ENCODE assay signal across 20 mouse cellular contexts in the genomic region with DNA sequence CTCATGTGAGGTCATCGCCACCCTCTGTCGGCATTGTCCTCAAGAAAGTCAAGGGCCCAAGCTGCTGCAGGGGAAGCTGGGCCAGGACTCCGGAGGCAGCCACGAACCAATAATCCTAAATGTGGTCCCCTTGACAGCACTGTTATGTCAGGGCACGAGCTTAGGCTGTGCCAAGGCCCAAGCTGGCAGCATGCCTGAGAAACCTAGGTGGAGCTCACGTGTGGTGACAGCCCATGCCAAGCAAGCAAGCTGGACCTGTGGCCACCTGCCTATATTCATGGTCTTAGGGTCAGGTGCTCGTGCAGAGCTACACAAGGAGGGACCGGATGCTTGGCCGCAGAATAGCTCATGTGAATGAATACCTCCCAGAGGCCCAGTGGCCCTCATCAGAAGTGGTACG. TPM values are rescaled to one million over a fixed set of nuclear protein-coding genes. Genes with fewer than 3 reads are reported as not detected.
DNase-seq lines count a peak whose midpoint lies in the region; ATAC-seq and TF ChIP-seq lines count a peak whose summit lies in the region.
"Had no signal": no experiment of that assay in that cellular context is flagged by ENCODE, and none has a peak within 500 bp of the region (broad histone marks: within the 10 kb centered on the region; RNA-seq: fewer than 3 reads in every experiment).

No protein-coding gene starts in this region.

- no peak overlapping the region for H3K9ac ChIP-seq in heart, postnatal 0 days (replicated peaks; ENCODE audit: low read depth, low read length)
- H3K9ac ChIP-seq in neural tube, embryonic 13.5 days, result no peak overlapping the region
- no peak overlapping the region for H3K9ac ChIP-seq in neural tube, embryonic 15.5 days (replicated peaks)
- no peak overlapping the region for H3K9ac ChIP-seq in embryonic facial prominence, embryonic 13.5 days
- H3K9ac ChIP-seq in liver, postnatal 0 days (replicated peaks), result no peak overlapping the region
- H3K9ac ChIP-seq: forebrain, embryonic 15.5 days; limb, embryonic 12.5 days; liver, embryonic 14.5 days; stomach, embryonic 15.5 days had no signal

- no peak for TF ChIP-seq EP300 in heart, postnatal 0 days (IDR thresholded peaks at IDR 0.05; ENCODE audit: low read depth)
- TF ChIP-seq EP300 in liver, postnatal 0 days (IDR thresholded peaks at IDR 0.05; ENCODE audit: low read depth), result no peak

- no peaks in the 10 kb centered on the region for H3K9me3 ChIP-seq in heart, postnatal 0 days (replicated peaks; ENCODE audit: control insufficient read depth, low read length)
- no peaks in the 10 kb centered on the region for H3K9me3 ChIP-seq in neural tube, embryonic 13.5 days
- H3K9me3 ChIP-seq in neural tube, embryonic 15.5 days (replicated peaks), result no peaks in the 10 kb centered on the region
- no peaks in the 10 kb centered on the region for H3K9me3 ChIP-seq in embryonic facial prominence, embryonic 13.5 days
- no peaks in the 10 kb centered on the region for H3K9me3 ChIP-seq in liver, postnatal 0 days (ENCODE audit: low read length)
- H3K9me3 ChIP-seq: forebrain, embryonic 15.5 days; limb, embryonic 12.5 days; stomach, embryonic 15.5 days had no signal

- no peaks in the 10 kb centered on the region for H3K27me3 ChIP-seq in heart, postnatal 0 days (ENCODE audit: control insufficient read depth, insufficient read depth, low read length)
- peaks cover 15% of the 10 kb centered on the region for H3K27me3 ChIP-seq in neural tube, embryonic 13.5 days
- H3K27me3 ChIP-seq in neural tube, embryonic 15.5 days (replicated peaks), result no peaks in the 10 kb centered on the region
- H3K27me3 ChIP-seq in embryonic facial prominence, embryonic 13.5 days, result 0 out of 2 replicates have a peak, but pooled peaks cover 2% of the 10 kb centered on the region
- peaks cover 16% of the 10 kb centered on the region; the same call in 1 of the 2 replicates for H3K27me3 ChIP-seq in liver, postnatal 0 days (ENCODE audit: insufficient read depth, low read length)
- H3K27me3 ChIP-seq: forebrain, embryonic 15.5 days; limb, embryonic 12.5 days; stomach, embryonic 15.5 days had no signal

- no peak for DNase-seq in heart, postnatal 0 days (ENCODE audit: low spot score)
- DNase-seq in heart, adult 8-10 months (ENCODE audit: low spot score), result no peak
- DNase-seq in cerebellum, adult 9-10 months, result peak; percentile 86
- DNase-seq in liver, postnatal 0 days, result no peak
- DNase-seq in spleen, adult 12 weeks (ENCODE audit: low spot score), result no peak
- DNase-seq: adrenal gland, adult 2 months; kidney, postnatal 14 days; layer of hippocampus, adult 9-11 months; lung, postnatal 14 days; retina, postnatal 1 day had no signal

- ATAC-seq in heart, postnatal 0 days (ENCODE audit: insufficient read depth, low read depth), result no peak
- ATAC-seq in neural tube, embryonic 13.5 days (ENCODE audit: low read depth), result no peak
- no peak for ATAC-seq in neural tube, embryonic 15.5 days (ENCODE audit: low FRiP score)
- ATAC-seq in embryonic facial prominence, embryonic 13.5 days (ENCODE audit: insufficient number of reproducible peaks, insufficient read depth, low FRiP score, low TSS enrichment, low read depth), result no peak
- ATAC-seq in liver, postnatal 0 days, result no peak
- ATAC-seq: CD4-positive, CD25-positive, alpha-beta regulatory T cell, adult 4 months; forebrain, embryonic 15.5 days had no signal

- H3K4me2 ChIP-seq in heart, postnatal 0 days (ENCODE audit: low read depth, low read length), result no peak overlapping the region
- no peak overlapping the region for H3K4me2 ChIP-seq in neural tube, embryonic 13.5 days
- no peak overlapping the region for H3K4me2 ChIP-seq in neural tube, embryonic 15.5 days
- no peak overlapping the region for H3K4me2 ChIP-seq in embryonic facial prominence, embryonic 13.5 days
- H3K4me2 ChIP-seq in liver, postnatal 0 days (ENCODE audit: low read depth, low read length), result no peak overlapping the region
- H3K4me2 ChIP-seq: forebrain, embryonic 15.5 days; limb, embryonic 12.5 days; stomach, embryonic 15.5 days had no signal

- no peak for TF ChIP-seq CTCF in heart, postnatal 0 days (IDR thresholded peaks at IDR 0.05; ENCODE audit: low read depth)
- TF ChIP-seq CTCF in liver, postnatal 0 days (IDR thresholded peaks at IDR 0.05; ENCODE audit: low read depth), result no peak

- H3K36me3 ChIP-seq in heart, postnatal 0 days (replicated peaks; ENCODE audit: control insufficient read depth, insufficient read depth, low read length), result no peaks in the 10 kb centered on the region
- H3K36me3 ChIP-seq in neural tube, embryonic 13.5 days, result no peaks in the 10 kb centered on the region
- H3K36me3 ChIP-seq in neural tube, embryonic 15.5 days, result no peaks in the 10 kb centered on the region
- H3K36me3 ChIP-seq in embryonic facial prominence, embryonic 13.5 days, result no peaks in the 10 kb centered on the region
- H3K36me3 ChIP-seq in liver, postnatal 0 days (replicated peaks; ENCODE audit: insufficient read depth, low read length), result no peaks in the 10 kb centered on the region
- H3K36me3 ChIP-seq: forebrain, embryonic 15.5 days; limb, embryonic 12.5 days; stomach, embryonic 15.5 days had no signal

- H3K4me3 ChIP-seq in heart, postnatal 0 days (ENCODE audit: low read depth, low read length), result no peak overlapping the region
- no peak overlapping the region for H3K4me3 ChIP-seq in neural tube, embryonic 13.5 days
- H3K4me3 ChIP-seq in neural tube, embryonic 15.5 days (replicated peaks), result no peak overlapping the region
- no peak overlapping the region for H3K4me3 ChIP-seq in embryonic facial prominence, embryonic 13.5 days
- H3K4me3 ChIP-seq in liver, postnatal 0 days (ENCODE audit: low read depth, low read length), result no peak overlapping the region
- H3K4me3 ChIP-seq: forebrain, embryonic 15.5 days; limb, embryonic 12.5 days; stomach, embryonic 15.5 days had no signal

- peaks cover 69% of the 10 kb centered on the region for H3K4me1 ChIP-seq in heart, postnatal 0 days (ENCODE audit: control insufficient read depth, insufficient read depth)
- peaks cover 73% of the 10 kb centered on the region for H3K4me1 ChIP-seq in neural tube, embryonic 13.5 days (replicated peaks)
- H3K4me1 ChIP-seq in neural tube, embryonic 15.5 days, result peaks cover 51% of the 10 kb centered on the region
- H3K4me1 ChIP-seq in embryonic facial prominence, embryonic 13.5 days, result peaks cover 80% of the 10 kb centered on the region
- no peaks in the 10 kb centered on the region for H3K4me1 ChIP-seq in liver, postnatal 0 days (ENCODE audit: insufficient read depth)

- WGBS in heart, postnatal 0 days, result 63% methylated on average over 10 of the region's 10 CpGs
- 79% methylated on average over 10 of the region's 10 CpGs for WGBS in neural tube, embryonic 13.5 days
- 79% methylated on average over 10 of the region's 10 CpGs for WGBS in neural tube, embryonic 15.5 days
- 87% methylated on average over 10 of the region's 10 CpGs for WGBS in embryonic facial prominence, embryonic 13.5 days
- WGBS in liver, postnatal 0 days (ENCODE audit: insufficient replicate concordance), result 70% methylated on average over 10 of the region's 10 CpGs

- peak overlapping the region; percentile 21; the same call in 1 of the 2 replicates for H3K27ac ChIP-seq in heart, postnatal 0 days (ENCODE audit: low read depth)
- 0 out of 2 replicates have a peak overlapping the region, but pooled peaks have one; percentile 38 for H3K27ac ChIP-seq in neural tube, embryonic 13.5 days (replicated peaks)
- H3K27ac ChIP-seq in neural tube, embryonic 15.5 days (replicated peaks), result no peak overlapping the region
- H3K27ac ChIP-seq in embryonic facial prominence, embryonic 13.5 days, result 0 out of 2 replicates have a peak overlapping the region, but pooled peaks have one; percentile 16
- H3K27ac ChIP-seq in liver, postnatal 0 days (ENCODE audit: low read depth), result no peak overlapping the region
- H3K27ac ChIP-seq: forebrain, embryonic 15.5 days; limb, embryonic 12.5 days; liver, embryonic 14.5 days; stomach, embryonic 15.5 days had no signal

RNA-seq across cellular contexts. Expression of a gene that starts 27.4 kb away (rescaled TPM):
- 50.5 and 63.2 TPM in 2 replicates for total RNA-seq in heart, postnatal 0 days (2014; rRNA removed; ENCODE audit: low replicate concordance)
- 4.9 and 5.0 TPM in 2 replicates for polyA plus RNA-seq in heart, postnatal 0 days (2015; fragmentation: Nextera tagmentation; extraction: Ambion mirVana)
- 10 to 100 TPM in 3 of 4 experiments, 1 to 10 TPM in 1; 9.6 to 14.5 (median 12.0) TPM for total RNA-seq in heart, adult 8-10 months (2022)
- 2.6 and 2.9 TPM in 2 replicates for polyA plus RNA-seq in neural tube, embryonic 13.5 days (2015; fragmentation: Nextera tagmentation; extraction: Ambion mirVana)
- 2.3 and 2.8 TPM in 2 replicates for polyA plus RNA-seq in neural tube, embryonic 15.5 days (2015; fragmentation: Nextera tagmentation; extraction: Ambion mirVana)
- polyA plus RNA-seq in embryonic facial prominence, embryonic 13.5 days (2015; fragmentation: Nextera tagmentation; extraction: Ambion mirVana), result 6.0 and 6.1 TPM in 2 replicates
- polyA plus RNA-seq in liver, postnatal 0 days (2015; fragmentation: Nextera tagmentation; extraction: Ambion mirVana), result 0.39 and 0.40 TPM in 2 replicates
- total RNA-seq: granulocyte monocyte progenitor cell, adult 5-6 weeks; MEL had no signal
- polyA plus RNA-seq: CD4-positive, CD25-positive, alpha-beta regulatory T cell, adult 4 months had no signal

RNA-seq across cellular contexts. Expression of a gene that starts 51.4 kb away (rescaled TPM):
- total RNA-seq in heart, postnatal 0 days (2014; rRNA removed; ENCODE audit: low replicate concordance), result 1.6 and 2.9 TPM in 2 replicates
- polyA plus RNA-seq in heart, postnatal 0 days (2015; fragmentation: Nextera tagmentation; extraction: Ambion mirVana), result 3.7 and 4.4 TPM in 2 replicates
- 1 to 10 TPM; 3.5 to 4.9 (median 3.8) TPM for total RNA-seq in heart, adult 8-10 months (2022)
- polyA plus RNA-seq in neural tube, embryonic 13.5 days (2015; fragmentation: Nextera tagmentation; extraction: Ambion mirVana), result 11.8 and 12.9 TPM in 2 replicates
- 12.6 and 13.2 TPM in 2 replicates for polyA plus RNA-seq in neural tube, embryonic 15.5 days (2015; fragmentation: Nextera tagmentation; extraction: Ambion mirVana)
- 14.8 and 17.8 TPM in 2 replicates for polyA plus RNA-seq in embryonic facial prominence, embryonic 13.5 days (2015; fragmentation: Nextera tagmentation; extraction: Ambion mirVana)
- 3.4 and 3.9 TPM in 2 replicates for polyA plus RNA-seq in liver, postnatal 0 days (2015; fragmentation: Nextera tagmentation; extraction: Ambion mirVana)

Comparison
In these comparisons a context has a peak if more than half of its experiments do, and no peak if none do; other contexts are left out.
1. H3K27ac ChIP-seq: peak in heart, postnatal 0 days (single experiment), neural tube, embryonic 13.5 days (single experiment) and embryonic facial prominence, embryonic 13.5 days (single experiment); none in neural tube, embryonic 15.5 days (single experiment) and liver, postnatal 0 days (single experiment).